ENCODE assay signal across 8 mouse cellular contexts in the genomic region with DNA sequence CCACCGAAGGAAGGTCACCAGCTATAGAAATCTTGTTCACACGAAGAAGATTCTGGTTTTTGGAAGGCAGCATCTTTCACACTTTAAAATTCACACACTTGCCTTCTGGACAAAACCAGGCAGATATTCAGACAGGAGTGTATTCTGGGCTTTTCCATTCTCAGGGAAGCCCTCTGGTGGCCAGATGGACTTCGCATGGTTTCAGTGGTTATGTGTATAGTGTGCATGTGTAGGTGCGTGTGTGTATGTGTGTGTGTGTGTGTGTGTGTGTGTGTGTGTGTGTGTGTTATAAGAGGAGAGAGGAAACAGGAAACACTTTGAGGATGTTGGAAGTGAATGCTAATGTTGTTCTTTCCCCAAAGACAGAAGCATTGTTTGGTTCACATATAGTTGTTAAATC.
A peak's percentile ranks its signal among the peaks of the same experiment; 100 is the strongest.
DNase-seq lines count a peak whose midpoint lies in the region; ATAC-seq and TF ChIP-seq lines count a peak whose summit lies in the region.

No protein-coding gene starts in this region.

- no peak for TF ChIP-seq POLR2A in embryonic fibroblast, embryonic 13.5 days (IDR thresholded peaks at IDR 0.05; ENCODE audit: low read depth, low read length)

- no peaks in the 10 kb centered on the region for H3K4me1 ChIP-seq in embryonic fibroblast, embryonic 13.5 days (ENCODE audit: control insufficient read depth, insufficient read depth, low read length)
- H3K4me1 ChIP-seq in hindbrain, embryonic 16.5 days (ENCODE audit: control insufficient read depth, insufficient read depth, low read depth, low read length) = no peaks in the 10 kb centered on the region
- no peaks in the 10 kb centered on the region for H3K4me1 ChIP-seq in limb, embryonic 11.5 days (ENCODE audit: control insufficient read depth, insufficient read depth, low read length)

- H3K9ac ChIP-seq in hindbrain, embryonic 16.5 days (ENCODE audit: low read depth, low read length) = no peak overlapping the region
- H3K9ac ChIP-seq in limb, embryonic 11.5 days (ENCODE audit: low read length) = no peak overlapping the region

- H3K9me3 ChIP-seq in hindbrain, embryonic 16.5 days (ENCODE audit: control insufficient read depth, low read length) = no peaks in the 10 kb centered on the region
- no peaks in the 10 kb centered on the region for H3K9me3 ChIP-seq in limb, embryonic 11.5 days (ENCODE audit: control insufficient read depth, low read length)

- H3K36me3 ChIP-seq in hindbrain, embryonic 16.5 days (ENCODE audit: control insufficient read depth, insufficient read depth, low read length) = no peaks in the 10 kb centered on the region
- H3K36me3 ChIP-seq in limb, embryonic 11.5 days (ENCODE audit: control insufficient read depth, insufficient read depth, low read length) = no peaks in the 10 kb centered on the region

- no peaks in the 10 kb centered on the region for H3K27me3 ChIP-seq in hindbrain, embryonic 16.5 days (replicated peaks; ENCODE audit: control insufficient read depth, insufficient read depth, low read length)
- H3K27me3 ChIP-seq in limb, embryonic 11.5 days (ENCODE audit: control insufficient read depth, insufficient read depth, low read length) = no peaks in the 10 kb centered on the region

- peak; percentile 25 to 59 for DNase-seq in spleen, adult 18-20 months
- no peak for DNase-seq in spleen, adult 12 weeks (ENCODE audit: low spot score)
- peak; percentile 70 for DNase-seq in adrenal gland, postnatal 14 days
- peak; percentile 60 for DNase-seq in limb, embryonic 11.5 days (ENCODE audit: low spot score)
- peak; percentile 73 for DNase-seq in retina, postnatal 1 day
- no peak for DNase-seq in MN1 (ENCODE audit: low spot score)

- H3K4me3 ChIP-seq in embryonic fibroblast, embryonic 13.5 days (ENCODE audit: insufficient read depth, low read length) = no peak overlapping the region
- H3K4me3 ChIP-seq in hindbrain, embryonic 16.5 days (ENCODE audit: low read length) = no peak overlapping the region
- H3K4me3 ChIP-seq in limb, embryonic 11.5 days (ENCODE audit: low read depth, low read length) = no peak overlapping the region

- no peak overlapping the region for H3K27ac ChIP-seq in embryonic fibroblast, embryonic 13.5 days (ENCODE audit: insufficient read depth, low read length)
- H3K27ac ChIP-seq in hindbrain, embryonic 16.5 days (ENCODE audit: low read depth, low read length) = no peak overlapping the region
- H3K27ac ChIP-seq in limb, embryonic 11.5 days (replicated peaks; ENCODE audit: low read depth, low read length) = no peak overlapping the region

- no peak overlapping the region for H3K4me2 ChIP-seq in hindbrain, embryonic 16.5 days (ENCODE audit: low read length)
- no peak overlapping the region for H3K4me2 ChIP-seq in limb, embryonic 11.5 days (ENCODE audit: low read depth, severe bottlenecking)

- peak; percentile 56; the same call in 1 of the 2 replicates for ATAC-seq in hindbrain, embryonic 16.5 days
- no peak for ATAC-seq in limb, embryonic 11.5 days (ENCODE audit: insufficient number of reproducible peaks, low FRiP score, low TSS enrichment, low read depth)

- 73% methylated on average over 4 of the region's 4 CpGs for WGBS in hindbrain, embryonic 16.5 days
- WGBS in limb, embryonic 11.5 days = 77% methylated on average over 4 of the region's 4 CpGs

- peak; percentile 29; the same call in 1 of the 2 replicates for TF ChIP-seq CTCF in embryonic fibroblast, embryonic 13.5 days (IDR thresholded peaks at IDR 0.05; ENCODE audit: borderline replicate concordance, insufficient read depth, low read length)

Comparison
In these comparisons a context has a peak if more than half of its experiments do, and no peak if none do; other contexts are left out.
1. DNase-seq: peak in spleen, adult 18-20 months (2 of 2), adrenal gland, postnatal 14 days (single experiment), limb, embryonic 11.5 days (single experiment) and retina, postnatal 1 day (single experiment); none in spleen, adult 12 weeks (single experiment) and MN1 (single experiment).